Mouse (Mus musculus) erythroid progenitor cell, adult 5-6 weeks (primary cell): Measurements from ENCODE around the gene Irs3. TPM values are rescaled to one million over a fixed set of nuclear protein-coding genes. Genes with fewer than 3 reads are reported as not detected.

Experiments
- ATAC-seq: replicated peaks from 2 replicates; pipeline ENCODE4 v1.8.0; 2016; ENCODE audit warnings: moderate number of reproducible peaks, mild to moderate bottlenecking, moderate TSS enrichment, inconsistent platforms; ENCODE audit not compliant: poor library complexity, low FRiP score, severe bottlenecking
- total RNA-seq, 2 experiments: library from RNA; stranded (forward) in 1 of 2; stranded (reverse) in 1 of 2; fragments of 150-400 nt in 1 of 2; fragments of 186-747, 209-891 nt in 1 of 2; gene quantifications; 2 replicates each; pipeline versions ENCODE4 v1.2.3 to v1.2.4; 2015 to 2017; ENCODE audit warnings: low replicate concordance in 2 of 2

Irs3 gene
- total RNA-seq, 2 experiments from 2014 or later, result not detected

DNA sequence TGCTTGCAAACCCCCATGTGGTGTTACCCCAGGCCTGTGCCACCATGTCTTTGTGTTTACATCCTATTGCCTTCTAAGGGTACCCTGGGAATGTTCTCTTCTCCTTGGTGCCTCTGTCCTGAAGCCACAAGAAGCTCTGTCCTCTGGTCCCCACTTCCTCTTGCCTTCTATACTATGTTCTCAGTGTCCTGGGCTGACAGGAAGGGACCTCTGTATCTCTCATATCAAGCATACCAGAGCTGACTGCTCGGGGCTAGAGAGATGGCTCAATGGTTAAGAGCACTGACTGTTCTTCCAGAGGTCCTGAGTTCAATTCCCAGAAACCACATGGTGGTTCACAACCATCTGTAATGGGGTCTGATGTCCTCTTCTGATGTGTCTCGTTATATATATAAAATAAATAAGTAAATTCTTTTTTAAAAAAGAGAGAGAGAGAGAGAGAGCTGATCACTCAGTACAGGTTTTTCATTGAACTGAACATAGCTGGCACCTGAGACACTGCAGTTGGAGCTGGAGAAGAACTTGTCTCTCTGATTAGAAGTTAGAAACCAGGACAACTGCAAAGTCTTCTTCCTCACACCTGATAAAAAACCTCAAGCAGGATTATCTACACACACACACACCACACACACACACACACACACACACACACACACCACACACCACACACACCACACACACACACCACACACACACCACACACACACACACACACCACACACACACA, 47.3 kb downstream of the Irs3 start:
- no peak for ATAC-seq

DNA sequence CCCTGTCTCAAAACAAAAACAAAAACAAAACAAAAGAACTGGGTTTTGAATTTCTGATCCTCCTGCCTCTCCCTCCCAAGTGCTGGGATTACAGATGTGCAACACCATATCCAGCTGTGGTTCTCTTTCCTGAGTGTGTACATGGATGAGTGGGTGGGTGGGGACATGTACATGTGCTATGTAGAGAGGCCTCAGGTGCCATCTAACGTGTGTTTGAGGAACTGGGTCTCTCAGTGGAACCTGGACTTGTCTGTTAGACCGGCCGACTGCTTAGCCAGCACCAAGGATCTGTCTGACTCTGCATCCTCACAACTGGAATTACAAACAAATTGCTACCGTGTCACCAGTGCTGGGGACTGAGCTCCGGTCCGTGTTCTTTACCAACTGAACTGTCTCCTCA, 47.9 kb downstream of the Irs3 start:
- no peak for ATAC-seq

DNA sequence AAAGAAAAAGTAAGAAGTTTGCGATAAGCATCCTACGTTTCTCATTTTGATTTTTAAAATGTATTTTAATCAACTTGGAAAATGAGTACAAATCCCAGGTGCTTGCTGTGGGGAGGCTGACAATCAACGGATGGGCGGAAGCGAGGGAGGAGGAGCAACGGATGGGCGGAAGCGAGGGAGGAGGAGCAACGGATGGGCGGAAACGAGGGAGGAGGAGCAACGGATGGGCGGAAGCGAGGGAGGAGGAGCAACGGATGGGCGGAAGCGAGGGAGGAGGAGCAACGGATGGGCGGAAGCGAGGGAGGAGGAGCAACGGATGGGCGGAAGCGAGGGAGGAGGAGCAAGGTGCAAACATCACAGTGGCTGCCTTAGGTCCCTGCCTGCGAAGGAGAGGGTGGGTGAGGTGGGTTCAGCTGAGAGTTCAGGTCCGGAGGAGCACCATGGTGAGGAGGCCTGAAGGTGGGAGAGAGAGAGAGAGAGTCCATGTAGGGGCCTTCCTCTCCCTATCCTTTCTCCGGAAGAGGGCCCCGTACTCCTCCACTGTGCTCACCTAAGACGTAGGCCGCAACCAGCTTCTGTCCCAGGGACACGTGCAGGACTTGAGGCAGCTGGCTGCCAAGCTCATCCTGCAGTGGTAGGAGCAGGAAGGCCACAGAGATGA, 48.8 kb downstream of the Irs3 start:
- ATAC-seq, result no peak

DNA sequence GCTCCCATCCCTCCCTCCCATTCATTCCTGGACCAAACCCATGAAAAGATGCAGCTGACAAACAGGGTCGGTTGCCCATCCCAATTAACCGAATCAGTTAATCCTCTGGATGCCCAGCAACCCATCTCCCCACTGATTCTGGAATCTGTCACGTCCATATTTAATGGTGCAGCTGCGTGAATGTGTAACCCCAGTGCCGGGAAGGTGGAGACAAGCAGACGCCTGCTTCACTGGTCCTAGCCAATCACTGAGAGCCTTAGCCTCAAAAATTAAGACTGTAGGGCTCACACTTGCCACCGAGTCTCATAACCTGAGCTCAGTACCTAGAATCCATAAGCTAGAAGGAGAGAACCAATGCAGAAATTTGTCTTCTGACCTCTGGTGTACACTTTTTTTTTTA, 49.6 kb downstream of the Irs3 start:
- ATAC-seq, result no peak

Other genes starting within 250 kb of the Irs3 start
- not detected in 2 replicates for gene Zan, start 168.7 kb downstream of the Irs3 start, total RNA-seq (2015; ENCODE audit: low replicate concordance)
- gene Zan, start 168.7 kb downstream of the Irs3 start, total RNA-seq (2017; ENCODE audit: low replicate concordance), result not detected in 2 replicates
- 2.9 and 23.5 TPM in 2 replicates for gene Pop7, start 143.2 kb downstream of the Irs3 start, total RNA-seq (2015; ENCODE audit: low replicate concordance)
- gene Pop7, start 143.2 kb downstream of the Irs3 start, total RNA-seq (2017; ENCODE audit: low replicate concordance), result 0.38 and 10.8 TPM in 2 replicates
- gene Gigyf1, start 127.2 kb downstream of the Irs3 start, total RNA-seq (2015; ENCODE audit: low replicate concordance), result 5.4 and 5.8 TPM in 2 replicates
- gene Gigyf1, start 127.2 kb downstream of the Irs3 start, total RNA-seq (2017; ENCODE audit: low replicate concordance), result 8.1 and 11.2 TPM in 2 replicates
- not detected in 2 replicates for gene Epo, start 112.5 kb downstream of the Irs3 start, total RNA-seq (2015; ENCODE audit: low replicate concordance)
- gene Epo, start 112.5 kb downstream of the Irs3 start, total RNA-seq (2017; ENCODE audit: low replicate concordance), result not detected in 2 replicates
- 253 and 262 TPM in 2 replicates for gene Gnb2, start 112.2 kb downstream of the Irs3 start, total RNA-seq (2015; ENCODE audit: low replicate concordance)
- gene Gnb2, start 112.2 kb downstream of the Irs3 start, total RNA-seq (2017; ENCODE audit: low replicate concordance), result 152 and 170 TPM in 2 replicates
- not detected in 2 replicates for gene Actl6b, start 92.2 kb downstream of the Irs3 start, total RNA-seq (2015; ENCODE audit: low replicate concordance)
- gene Actl6b, start 92.2 kb downstream of the Irs3 start, total RNA-seq (2017; ENCODE audit: low replicate concordance), result not detected in 2 replicates
- 44.9 and 62.0 TPM in 2 replicates for gene Tfr2, start 75.9 kb downstream of the Irs3 start, total RNA-seq (2015; ENCODE audit: low replicate concordance)
- 42.2 and 61.0 TPM in 2 replicates for gene Tfr2, start 75.9 kb downstream of the Irs3 start, total RNA-seq (2017; ENCODE audit: low replicate concordance)
- 36.9 and 44.3 TPM in 2 replicates for gene Mospd3, start 44.7 kb downstream of the Irs3 start, total RNA-seq (2015; ENCODE audit: low replicate concordance)
- 8.5 TPM in 1 of 2 replicates, not detected in the other for gene Mospd3, start 44.7 kb downstream of the Irs3 start, total RNA-seq (2017; ENCODE audit: low replicate concordance)
- gene Pcolce, start 31.9 kb downstream of the Irs3 start, total RNA-seq (2015; ENCODE audit: low replicate concordance), result 1.7 and 3.2 TPM in 2 replicates
- 1.0 TPM in 1 of 2 replicates, not detected in the other for gene Pcolce, start 31.9 kb downstream of the Irs3 start, total RNA-seq (2017; ENCODE audit: low replicate concordance)
- not detected in 2 replicates for gene Fbxo24, start 16.7 kb downstream of the Irs3 start, total RNA-seq (2015; ENCODE audit: low replicate concordance)
- gene Fbxo24, start 16.7 kb downstream of the Irs3 start, total RNA-seq (2017; ENCODE audit: low replicate concordance), result not detected in 2 replicates
- gene Lrch4, start 16.6 kb downstream of the Irs3 start, total RNA-seq (2015; ENCODE audit: low replicate concordance), result 46.9 and 75.0 TPM in 2 replicates
- 32.0 and 37.7 TPM in 2 replicates for gene Lrch4, start 16.6 kb downstream of the Irs3 start, total RNA-seq (2017; ENCODE audit: low replicate concordance)
- gene Gm20605, start 16.5 kb downstream of the Irs3 start, total RNA-seq (2015; ENCODE audit: low replicate concordance), result 17.3 and 25.2 TPM in 2 replicates
- 6.1 and 17.1 TPM in 2 replicates for gene Gm20605, start 16.5 kb downstream of the Irs3 start, total RNA-seq (2017; ENCODE audit: low replicate concordance)
- gene Sap25, start 4.4 kb downstream of the Irs3 start, total RNA-seq (2015; ENCODE audit: low replicate concordance), result 62.5 and 94.1 TPM in 2 replicates
- 7.7 and 15.9 TPM in 2 replicates for gene Sap25, start 4.4 kb downstream of the Irs3 start, total RNA-seq (2017; ENCODE audit: low replicate concordance)
- 91.4 and 101 TPM in 2 replicates for gene Agfg2, start 39.0 kb upstream of the Irs3 start, total RNA-seq (2015; ENCODE audit: low replicate concordance)
- 91.5 and 141 TPM in 2 replicates for gene Agfg2, start 39.0 kb upstream of the Irs3 start, total RNA-seq (2017; ENCODE audit: low replicate concordance)
- 2.5 TPM in 1 of 2 replicates, not detected in the other for gene Nyap1, start 95.9 kb upstream of the Irs3 start, total RNA-seq (2015; ENCODE audit: low replicate concordance)
- gene Nyap1, start 95.9 kb upstream of the Irs3 start, total RNA-seq (2017; ENCODE audit: low replicate concordance), result 1.4 and 4.9 TPM in 2 replicates
- 31.0 and 47.9 TPM in 2 replicates for gene Tsc22d4, start 100.0 kb upstream of the Irs3 start, total RNA-seq (2015; ENCODE audit: low replicate concordance)
- 88.1 and 103 TPM in 2 replicates for gene Tsc22d4, start 100.0 kb upstream of the Irs3 start, total RNA-seq (2017; ENCODE audit: low replicate concordance)
- gene Ppp1r35, start 133.1 kb upstream of the Irs3 start, total RNA-seq (2015; ENCODE audit: low replicate concordance), result 43.6 and 45.8 TPM in 2 replicates
- gene Ppp1r35, start 133.1 kb upstream of the Irs3 start, total RNA-seq (2017; ENCODE audit: low replicate concordance), result 28.0 and 51.0 TPM in 2 replicates
- 45.4 and 50.7 TPM in 2 replicates for gene Mepce, start 141.9 kb upstream of the Irs3 start, total RNA-seq (2015; ENCODE audit: low replicate concordance)
- 8.9 and 22.3 TPM in 2 replicates for gene Mepce, start 141.9 kb upstream of the Irs3 start, total RNA-seq (2017; ENCODE audit: low replicate concordance)
- 9.7 and 15.5 TPM in 2 replicates for gene Zcwpw1, start 142.1 kb upstream of the Irs3 start, total RNA-seq (2015; ENCODE audit: low replicate concordance)
- gene Zcwpw1, start 142.1 kb upstream of the Irs3 start, total RNA-seq (2017; ENCODE audit: low replicate concordance), result 18.1 and 35.3 TPM in 2 replicates
- gene Pilra, start 190.6 kb upstream of the Irs3 start, total RNA-seq (2015; ENCODE audit: low replicate concordance), result 9.2 and 35.7 TPM in 2 replicates
- gene Pilra, start 190.6 kb upstream of the Irs3 start, total RNA-seq (2017; ENCODE audit: low replicate concordance), result 10.5 and 14.4 TPM in 2 replicates
- gene Pilrb1, start 212.4 kb upstream of the Irs3 start, total RNA-seq (2015; ENCODE audit: low replicate concordance), result 21.4 and 55.1 TPM in 2 replicates
- 4.1 and 15.1 TPM in 2 replicates for gene Pilrb1, start 212.4 kb upstream of the Irs3 start, total RNA-seq (2017; ENCODE audit: low replicate concordance)
- 53.2 and 56.9 TPM in 2 replicates for gene Pilrb2, start 226.1 kb upstream of the Irs3 start, total RNA-seq (2015; ENCODE audit: low replicate concordance)
- gene Pilrb2, start 226.1 kb upstream of the Irs3 start, total RNA-seq (2017; ENCODE audit: low replicate concordance), result 4.0 and 17.1 TPM in 2 replicates